Mouse (Mus musculus) olfactory bulb, adult 2 months (tissue): ENCODE results near the gene Smpd2. TPM values are rescaled to one million over a fixed set of nuclear protein-coding genes. Genes with fewer than 3 reads are reported as not detected.

Experiments
- H3K27ac ChIP-seq: fragments of 200-500 bp; 2 replicates; pipeline ENCODE4 v1.5.1; 2012; ENCODE audit warnings: low read depth, low read length; ENCODE audit not compliant: insufficient read depth
- H3K4me1 ChIP-seq: fragments of 200-500 bp; 2 replicates; pipeline ENCODE4 v1.6.1; 2012; ENCODE audit warnings: low read length; ENCODE audit not compliant: control insufficient read depth, insufficient read depth
- H3K4me3 ChIP-seq: fragments of 200-500 bp; 2 replicates; pipeline ENCODE4 v1.5.1; 2012; ENCODE audit warnings: mild to moderate bottlenecking, low read depth, low read length, moderate library complexity; ENCODE audit not compliant: insufficient read depth
- CTCF ChIP-seq: fragments of 200-500 bp; IDR thresholded peaks from 2 replicates; pipeline ENCODE4 v1.5.1; 2012; ENCODE audit warnings: low read depth, mild to moderate bottlenecking, low read length, moderate library complexity; ENCODE audit not compliant: insufficient read depth
- POLR2A ChIP-seq: fragments of 200-500 bp; IDR thresholded peaks from 2 replicates; pipeline ENCODE4 v1.6.1; 2012; ENCODE audit warnings: mild to moderate bottlenecking, low read depth, low read length, moderate library complexity; ENCODE audit not compliant: insufficient read depth
- WGBS: fragments of 180-500 bp; shearing (Covaris S2); methylation state at CpG from one replicate; pipeline ENCODE4 v1.1.7; 2018; 5-methylcytosine and 5-hydroxymethylcytosine counted together
- polyA plus RNA-seq: library from polyadenylated mRNA; stranded (reverse); fragments of >200 nt; gene quantifications from 2 replicates; pipeline ENCODE4 v1.2.4, GENCODE M21; 2012; ENCODE audit warnings: low replicate concordance; ENCODE audit not compliant: missing spikeins, insufficient read depth, insufficient read length

Gene Smpd2
- polyA plus RNA-seq, 1 experiment = not detected

- H3K27ac ChIP-seq = peak within 1 kb of the TSS; percentile 18; the same call in 1 of the 2 replicates
- peaks cover 14% of the 10 kb centered on the region for H3K4me1 ChIP-seq
- WGBS = under 1% methylated on average over 49 of the region's 49 CpGs
- TF ChIP-seq CTCF = no peak
- TF ChIP-seq POLR2A = peak; percentile 84
- peak within 1 kb of the TSS; percentile 79 for H3K4me3 ChIP-seq
These were observed 40.0 kb downstream of the Smpd2 start, which contains the start of gene Zbtb24 for GRCm38 (mm10) chr10:41450137-41450670. Gene Zbtb24 (plus strand): TSS chr10:41450383.

GRCm38 (mm10) chr10:41449684-41450083 lies 40.5 kb downstream of the Smpd2 start:
- H3K27ac ChIP-seq = peak overlapping the region; percentile 18; the same call in 1 of the 2 replicates
- peaks cover 14% of the 10 kb centered on the region for H3K4me1 ChIP-seq
- no peak for TF ChIP-seq POLR2A
- no peak for TF ChIP-seq CTCF
- H3K4me3 ChIP-seq = peak overlapping the region; percentile 33
- WGBS = 9% methylated on average over 14 of the region's 14 CpGs

DNA sequence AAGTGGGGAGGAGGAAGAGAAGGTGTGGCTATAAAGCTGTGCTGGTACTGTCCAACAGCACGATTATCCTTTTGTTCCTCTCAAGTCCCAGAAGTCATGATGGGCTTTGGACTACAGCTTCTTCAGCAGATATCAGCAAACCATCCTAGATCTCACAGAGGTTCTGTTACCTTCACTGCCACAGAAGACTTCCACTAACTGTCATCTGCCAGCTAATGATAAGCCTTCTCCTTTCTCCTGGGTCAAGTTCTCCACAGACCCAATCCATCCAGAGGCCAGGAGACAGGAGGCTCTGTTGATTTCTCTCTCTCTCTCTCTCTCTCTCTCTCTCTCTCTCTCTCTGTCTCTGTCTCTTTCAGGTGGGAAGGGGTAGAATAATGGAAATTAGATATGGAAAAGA lies 42.0 kb downstream of the Smpd2 start:
- TF ChIP-seq CTCF (no peak), POLR2A (no peak)
- peaks cover 8% of the 10 kb centered on the region for H3K4me1 ChIP-seq
- no peak overlapping the region for H3K27ac ChIP-seq
- WGBS = 78% methylated on average over 1 of the region's 1 CpGs
- H3K4me3 ChIP-seq = no peak overlapping the region

Other genes starting within 250 kb of the Smpd2 start
- not detected in 2 replicates for gene Fig4, start 187.1 kb downstream of the Smpd2 start, polyA plus RNA-seq
- gene Ak9, start 186.4 kb downstream of the Smpd2 start, polyA plus RNA-seq = not detected in 2 replicates
- not detected in 2 replicates for gene Zbtb24, start 40.0 kb downstream of the Smpd2 start, polyA plus RNA-seq
- not detected in 2 replicates for gene Mical1, start 14.1 kb downstream of the Smpd2 start, polyA plus RNA-seq
- gene Ppil6, start 70 bp upstream of the Smpd2 start, polyA plus RNA-seq = not detected in 2 replicates
- gene Cd164, start 29.0 kb upstream of the Smpd2 start, polyA plus RNA-seq = 502 TPM in 1 of 2 replicates, not detected in the other
- not detected in 2 replicates for gene Ccdc162, start 226.3 kb upstream of the Smpd2 start, polyA plus RNA-seq